Mouse (Mus musculus) kidney, adult 2 months (tissue): Measurements from ENCODE around the gene Fyb2.

ENCODE experiments used
- CTCF ChIP-seq: fragments of 200-500 bp; conservative IDR thresholded peaks from 2 replicates; pipeline ENCODE4 v1.5.1; 2011; ENCODE audit warnings: low read depth, mild to moderate bottlenecking, control low read depth, low read length, moderate library complexity, mixed read lengths; ENCODE audit not compliant: insufficient read depth, insufficient read length
- POLR2A ChIP-seq: fragments of 200-500 bp; IDR thresholded peaks from one replicate; pipeline ENCODE4 v1.6.1; 2011; ENCODE audit warnings: low read depth, low read length, control low read depth

DNA sequence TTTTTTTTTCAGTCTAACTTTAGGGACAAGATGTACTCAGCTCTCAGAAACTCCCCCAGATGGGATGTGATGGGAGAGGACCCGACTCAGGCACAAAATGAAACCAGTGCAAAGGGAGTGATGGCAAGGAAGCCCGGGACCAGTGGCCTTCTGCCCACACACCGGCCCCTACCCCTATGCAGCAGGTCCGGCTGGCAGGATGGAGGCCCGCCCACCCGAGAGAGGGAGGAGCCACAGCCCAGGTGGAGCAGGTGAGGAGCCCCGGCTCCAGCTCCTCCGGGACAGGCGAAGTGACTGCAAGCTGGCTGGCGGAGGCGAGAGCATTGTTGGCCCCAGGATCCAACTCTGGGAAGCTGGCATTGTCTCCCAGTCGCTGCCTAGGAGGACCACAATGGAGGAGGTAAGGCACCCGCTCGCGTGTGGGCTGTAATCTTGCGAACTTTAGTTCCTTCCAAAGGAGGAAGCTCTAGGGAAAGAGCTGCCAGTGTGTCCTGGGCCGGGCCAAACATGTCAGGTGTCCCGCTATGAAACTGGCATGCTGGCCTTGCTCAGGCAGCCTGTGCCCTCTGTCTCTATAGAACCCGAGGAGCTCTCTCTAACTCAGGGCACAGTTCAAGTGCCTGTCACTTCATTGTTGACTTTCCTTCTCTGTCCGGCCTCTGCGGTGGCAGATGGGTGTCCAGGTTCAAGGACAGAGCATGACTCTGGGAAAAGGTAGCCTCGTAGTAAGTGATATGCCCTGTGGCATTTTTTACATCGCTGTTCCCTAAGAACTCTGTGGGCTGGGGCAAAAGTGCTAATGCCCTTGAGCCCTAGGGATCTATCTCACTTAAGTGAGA lies at the start of gene Fyb2:
- no peak for TF ChIP-seq CTCF
- TF ChIP-seq POLR2A, result no peak
